Mouse (Mus musculus) granulocyte monocyte progenitor cell, adult 5-6 weeks (primary cell): ENCODE results near the gene Mcpt9. TPM values are rescaled to one million over a fixed set of nuclear protein-coding genes. Genes with fewer than 3 reads are reported as not detected.
A peak's percentile ranks its signal among the peaks of the same experiment; 100 is the strongest.
"Not testable (repeated sequence)": the region's sequence is repeated elsewhere in the genome, so short reads cannot be mapped to it uniquely, and the experiment has no call there.

Source experiments
- ATAC-seq: replicated peaks from 2 replicates; pipeline ENCODE4 v1.8.0; 2016; ENCODE audit warnings: mild to moderate bottlenecking, moderate TSS enrichment, inconsistent platforms; ENCODE audit not compliant: poor library complexity, severe bottlenecking
- total RNA-seq, 2 experiments: library from RNA; stranded (forward) in 1 of 2; stranded (reverse) in 1 of 2; fragments of 200-712, 200-1000 nt in 1 of 2; fragments of >200 nt in 1 of 2; fragmentation: Nextera tagmentation in 1 of 2; gene quantifications; 2 replicates each; pipeline ENCODE4 v1.2.3; 2014 to 2017

Gene Mcpt9
- not detected in 2 replicates for total RNA-seq (2014; fragmentation: Nextera tagmentation)
- total RNA-seq (2017): not detected in 2 replicates

GRCm38 (mm10) chr14:56030395-56030794, at the start of gene Mcpt9:
Gene Mcpt9, minus strand, starts transcription at chr14:56030495.
- not testable (repeated sequence) for ATAC-seq

GRCm38 (mm10) chr14:56062213-56062612, 31.9 kb upstream of the Mcpt9 start, which contains the start of gene Mcpt4:
Gene Mcpt4, minus strand, starts transcription at chr14:56062313.
- ATAC-seq: not testable (repeated sequence)

DNA sequence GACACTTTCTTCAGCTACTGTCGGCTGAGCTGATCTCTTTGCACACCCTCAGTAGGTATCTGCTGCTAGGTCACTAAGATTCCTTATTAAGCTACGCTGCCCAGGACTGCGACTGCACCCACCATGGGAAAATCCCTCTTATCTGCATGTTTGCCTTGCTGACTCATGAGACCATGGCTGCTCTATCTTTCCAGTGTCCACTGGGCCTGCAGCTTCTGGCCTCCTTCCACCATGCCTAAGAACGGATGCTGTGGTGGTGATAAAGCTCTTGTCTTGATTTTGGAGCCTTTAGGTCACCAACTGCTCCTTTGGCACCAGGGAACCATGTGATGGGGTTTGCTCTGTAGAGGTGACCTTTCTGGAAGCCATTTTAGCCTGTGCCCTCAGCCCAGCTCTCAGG, 27.4 kb upstream of the Mcpt9 start:
- ATAC-seq: no peak; the same call in 1 of the 2 replicates

- ATAC-seq: peak; percentile 62
These were observed 25.1 kb upstream of the Mcpt9 start for GRCm38 (mm10) chr14:56055408-56055807.

DNA sequence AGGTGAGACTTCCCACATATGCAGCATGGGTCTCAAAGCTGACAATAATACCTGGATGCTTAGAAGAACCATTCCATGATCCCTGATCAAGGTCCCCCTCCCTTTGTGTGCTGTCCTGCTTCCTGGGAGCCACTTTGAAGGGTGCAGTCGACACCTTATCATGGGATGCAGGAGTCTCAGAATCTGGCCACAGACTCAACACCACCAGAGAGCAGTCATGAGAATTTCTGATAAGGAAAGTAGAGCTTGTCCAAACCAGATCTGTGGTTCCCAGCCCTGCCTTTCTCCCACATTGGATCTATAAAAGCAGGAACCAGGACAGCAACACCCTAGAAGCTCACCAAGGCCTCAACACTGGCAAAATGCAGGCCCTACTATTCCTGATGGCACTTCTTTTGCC, 11.5 kb upstream of the Mcpt9 start, which contains the start of gene Mcpt2:
Mcpt2 (plus strand) TSS at position 250 of the 400 bp plus-strand sequence.
- not testable (repeated sequence) for ATAC-seq

- ATAC-seq: peak; percentile 61
These were observed 4.1 kb upstream of the Mcpt9 start for GRCm38 (mm10) chr14:56034433-56034832.

GRCm38 (mm10) chr14:56021305-56021704, 9.0 kb downstream of the Mcpt9 start:
- ATAC-seq: not testable (repeated sequence)

GRCm38 (mm10) chr14:56019446-56019845, 10.8 kb downstream of the Mcpt9 start:
- no peak for ATAC-seq

DNA sequence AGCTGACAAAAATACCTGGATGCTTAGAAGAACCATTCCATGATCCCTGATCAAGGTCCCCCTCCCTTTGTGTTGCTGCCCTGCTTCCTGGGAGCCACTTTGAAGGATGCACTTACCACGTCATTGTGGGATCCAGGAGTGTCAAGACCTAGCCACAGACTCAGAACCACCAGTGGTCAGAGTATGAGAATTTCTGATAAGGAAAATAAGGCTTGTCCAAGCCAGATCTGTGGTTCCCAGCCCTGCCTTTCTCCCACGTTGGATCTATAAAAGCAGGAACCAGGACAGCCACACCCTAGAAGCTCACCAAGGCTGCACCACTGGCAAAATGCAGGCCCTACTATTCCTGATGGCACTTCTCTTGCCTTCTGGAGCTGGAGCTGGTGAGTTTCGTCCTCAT, 12.6 kb downstream of the Mcpt9 start, which contains the start of gene Mcpt1:
Mcpt1 (plus strand) TSS at position 301 of the 400 bp plus-strand sequence.
- not testable (repeated sequence) for ATAC-seq

DNA sequence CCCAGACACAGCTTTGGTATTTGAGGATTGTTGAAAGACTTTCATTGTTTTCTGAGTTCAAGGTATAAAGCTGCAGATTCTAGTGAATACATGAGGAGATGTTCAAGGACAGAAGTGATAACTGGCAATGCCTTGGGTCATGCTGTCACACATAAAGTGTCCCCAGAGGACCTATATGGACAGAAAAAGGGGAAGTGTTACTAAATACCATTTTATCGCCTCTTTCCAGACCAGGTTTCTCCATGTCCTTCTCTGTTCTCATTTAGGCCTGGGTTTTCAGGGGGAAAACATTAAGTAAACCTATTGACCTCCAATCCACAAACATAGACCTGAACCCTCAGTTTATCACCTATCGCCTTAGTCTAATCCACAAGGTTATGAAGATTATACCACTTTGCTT, 16.4 kb downstream of the Mcpt9 start:
- ATAC-seq: no peak; the same call in 1 of the 2 replicates

DNA sequence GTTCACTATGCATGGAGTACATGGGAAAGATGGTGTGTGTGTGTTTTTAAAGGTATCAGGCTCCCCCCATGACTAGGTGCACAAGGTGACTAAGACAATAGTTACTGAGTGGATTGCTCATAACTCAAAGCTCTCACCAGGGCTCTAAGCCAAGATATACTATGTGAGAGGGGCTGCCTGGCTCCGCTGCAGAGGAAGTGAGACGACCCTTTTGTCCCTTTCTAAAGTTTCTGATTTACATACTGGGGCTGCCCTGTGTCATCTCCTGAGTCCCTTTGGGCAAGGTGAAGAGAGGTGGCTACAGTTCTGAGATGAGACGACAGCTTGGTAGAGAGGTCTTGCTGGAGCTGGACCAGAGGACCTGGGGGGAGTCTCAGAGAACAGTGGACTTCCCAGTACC, 17.1 kb downstream of the Mcpt9 start:
- no peak for ATAC-seq

DNA sequence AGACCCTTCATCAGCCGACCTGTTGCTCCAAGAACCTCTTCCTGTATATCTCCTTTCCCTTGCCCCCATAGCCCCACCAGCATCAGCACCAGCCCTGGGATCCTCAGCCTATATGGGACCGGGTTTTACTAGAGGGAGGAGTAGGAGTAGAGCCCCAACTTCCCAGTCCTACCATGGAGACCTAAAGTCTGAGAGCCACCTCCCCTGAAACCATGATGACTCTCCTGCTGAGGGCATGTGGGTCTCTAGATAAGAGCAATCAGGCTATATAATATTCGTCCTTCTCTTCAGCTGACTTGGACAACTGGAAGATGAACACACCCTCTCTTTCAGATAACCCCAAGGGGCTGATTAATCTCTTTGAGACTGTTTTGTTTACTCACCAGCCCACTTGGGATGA, 42.8 kb downstream of the Mcpt9 start:
- ATAC-seq: not testable (repeated sequence)

Other genes with a start within 250 kb of the Mcpt9 start
- not detected in 2 replicates for gene Adcy4, start 246.4 kb downstream of the Mcpt9 start, total RNA-seq (2014; fragmentation: Nextera tagmentation)
- gene Adcy4, start 246.4 kb downstream of the Mcpt9 start, total RNA-seq (2017): not detected in 2 replicates
- 104 and 157 TPM in 2 replicates for gene Ripk3, start 241.6 kb downstream of the Mcpt9 start, total RNA-seq (2014; fragmentation: Nextera tagmentation)
- 40.9 and 42.4 TPM in 2 replicates for gene Ripk3, start 241.6 kb downstream of the Mcpt9 start, total RNA-seq (2017)
- not detected in 2 replicates for gene Nfatc4, start 207.4 kb downstream of the Mcpt9 start, total RNA-seq (2014; fragmentation: Nextera tagmentation)
- not detected in 2 replicates for gene Nfatc4, start 207.4 kb downstream of the Mcpt9 start, total RNA-seq (2017)
- 4.1 and 7.6 TPM in 2 replicates for gene Nynrin, start 176.5 kb downstream of the Mcpt9 start, total RNA-seq (2014; fragmentation: Nextera tagmentation)
- gene Nynrin, start 176.5 kb downstream of the Mcpt9 start, total RNA-seq (2017): 2.4 and 3.3 TPM in 2 replicates
- gene Cbln3, start 146.1 kb downstream of the Mcpt9 start, total RNA-seq (2014; fragmentation: Nextera tagmentation): not detected in 2 replicates
- gene Cbln3, start 146.1 kb downstream of the Mcpt9 start, total RNA-seq (2017): not detected in 2 replicates
- gene Khnyn, start 145.5 kb downstream of the Mcpt9 start, total RNA-seq (2014; fragmentation: Nextera tagmentation): 8.8 and 12.8 TPM in 2 replicates
- gene Khnyn, start 145.5 kb downstream of the Mcpt9 start, total RNA-seq (2017): 12.4 and 14.7 TPM in 2 replicates
- 13.8 and 15.3 TPM in 2 replicates for gene Sdr39u1, start 130.2 kb downstream of the Mcpt9 start, total RNA-seq (2014; fragmentation: Nextera tagmentation)
- gene Sdr39u1, start 130.2 kb downstream of the Mcpt9 start, total RNA-seq (2017): 6.5 and 13.5 TPM in 2 replicates
- not detected in 2 replicates for gene Cma1, start 85.8 kb downstream of the Mcpt9 start, total RNA-seq (2014; fragmentation: Nextera tagmentation)
- 0.15 TPM in 1 of 2 replicates, not detected in the other for gene Cma1, start 85.8 kb downstream of the Mcpt9 start, total RNA-seq (2017)
- not detected in 2 replicates for gene Cma2, start 79.5 kb downstream of the Mcpt9 start, total RNA-seq (2014; fragmentation: Nextera tagmentation)
- not detected in 2 replicates for gene Cma2, start 79.5 kb downstream of the Mcpt9 start, total RNA-seq (2017)
- gene Mcpt1, start 12.5 kb downstream of the Mcpt9 start, total RNA-seq (2014; fragmentation: Nextera tagmentation): not detected in 2 replicates
- gene Mcpt1, start 12.5 kb downstream of the Mcpt9 start, total RNA-seq (2017): not detected in 2 replicates
- not detected in 2 replicates for gene Mcpt2, start 11.5 kb upstream of the Mcpt9 start, total RNA-seq (2014; fragmentation: Nextera tagmentation)
- not detected in 2 replicates for gene Mcpt2, start 11.5 kb upstream of the Mcpt9 start, total RNA-seq (2017)
- not detected in 2 replicates for gene Mcpt4, start 31.8 kb upstream of the Mcpt9 start, total RNA-seq (2014; fragmentation: Nextera tagmentation)
- not detected in 2 replicates for gene Mcpt4, start 31.8 kb upstream of the Mcpt9 start, total RNA-seq (2017)
- gene Mcpt8, start 54.8 kb upstream of the Mcpt9 start, total RNA-seq (2014; fragmentation: Nextera tagmentation): 85.6 and 130 TPM in 2 replicates
- gene Mcpt8, start 54.8 kb upstream of the Mcpt9 start, total RNA-seq (2017): 31.0 and 50.8 TPM in 2 replicates
- gene Ctsg, start 72.1 kb upstream of the Mcpt9 start, total RNA-seq (2014; fragmentation: Nextera tagmentation): 2,198 and 2,270 TPM in 2 replicates
- gene Ctsg, start 72.1 kb upstream of the Mcpt9 start, total RNA-seq (2017): 4,568 and 5,380 TPM in 2 replicates
- gene Gzme, start 90.1 kb upstream of the Mcpt9 start, total RNA-seq (2014; fragmentation: Nextera tagmentation): not detected in 2 replicates
- not detected in 2 replicates for gene Gzme, start 90.1 kb upstream of the Mcpt9 start, total RNA-seq (2017)
- not detected in 2 replicates for gene Gzmd, start 102.1 kb upstream of the Mcpt9 start, total RNA-seq (2014; fragmentation: Nextera tagmentation)
- gene Gzmd, start 102.1 kb upstream of the Mcpt9 start, total RNA-seq (2017): not detected in 2 replicates
- gene Gzmg, start 129.1 kb upstream of the Mcpt9 start, total RNA-seq (2014; fragmentation: Nextera tagmentation): not detected in 2 replicates
- gene Gzmg, start 129.1 kb upstream of the Mcpt9 start, total RNA-seq (2017): not detected in 2 replicates
- not detected in 2 replicates for gene Gzmn, start 144.1 kb upstream of the Mcpt9 start, total RNA-seq (2014; fragmentation: Nextera tagmentation)
- not detected in 2 replicates for gene Gzmn, start 144.1 kb upstream of the Mcpt9 start, total RNA-seq (2017)
- gene Gzmf, start 180.9 kb upstream of the Mcpt9 start, total RNA-seq (2014; fragmentation: Nextera tagmentation): not detected in 2 replicates
- not detected in 2 replicates for gene Gzmf, start 180.9 kb upstream of the Mcpt9 start, total RNA-seq (2017)
- gene Gzmc, start 204.2 kb upstream of the Mcpt9 start, total RNA-seq (2014; fragmentation: Nextera tagmentation): not detected in 2 replicates
- not detected in 2 replicates for gene Gzmc, start 204.2 kb upstream of the Mcpt9 start, total RNA-seq (2017)
- gene Gzmb, start 231.8 kb upstream of the Mcpt9 start, total RNA-seq (2014; fragmentation: Nextera tagmentation): 2.1 and 7.8 TPM in 2 replicates
- gene Gzmb, start 231.8 kb upstream of the Mcpt9 start, total RNA-seq (2017): 0.34 and 2.4 TPM in 2 replicates